Mouse (Mus musculus): Measurements from ENCODE around the gene Ltbp1.

The Ltbp1 gene

GRCm38 (mm10) chr17:75067314-75067713 lies 61.9 kb downstream of the Ltbp1 start:
- DNase-seq (ENCODE audit: low spot score) = peak; percentile 82

GRCm38 (mm10) chr17:75069232-75069631 lies 63.9 kb downstream of the Ltbp1 start:
- no peak for DNase-seq (ENCODE audit: low spot score)

GRCm38 (mm10) chr17:75071174-75071573 lies 65.8 kb downstream of the Ltbp1 start:
- DNase-seq (ENCODE audit: low spot score) = no peak

- DNase-seq (ENCODE audit: low spot score) = no peak
Observed at GRCm38 (mm10) chr17:75071749-75072148, 66.4 kb downstream of the Ltbp1 start.

GRCm38 (mm10) chr17:75073887-75074286 lies 68.5 kb downstream of the Ltbp1 start:
- no peak for DNase-seq (ENCODE audit: low spot score)

- DNase-seq (ENCODE audit: low spot score) = peak; percentile 60
Observed at GRCm38 (mm10) chr17:75074978-75075699, 69.8 kb downstream of the Ltbp1 start.

- DNase-seq (ENCODE audit: low spot score) = no peak
Observed at GRCm38 (mm10) chr17:75081401-75081800, 76.0 kb downstream of the Ltbp1 start.

- no peak for DNase-seq (ENCODE audit: low spot score)
Observed at GRCm38 (mm10) chr17:75082449-75082848, 77.1 kb downstream of the Ltbp1 start.

GRCm38 (mm10) chr17:75087296-75087941 lies 82.1 kb downstream of the Ltbp1 start:
- DNase-seq (ENCODE audit: low spot score) = peak; percentile 81

GRCm38 (mm10) chr17:75088232-75088631 lies 82.9 kb downstream of the Ltbp1 start:
- DNase-seq (ENCODE audit: low spot score) = no peak

- no peak for DNase-seq (ENCODE audit: low spot score)
Observed at GRCm38 (mm10) chr17:75088727-75089126, 83.4 kb downstream of the Ltbp1 start.

- no peak for DNase-seq (ENCODE audit: low spot score)
Observed at GRCm38 (mm10) chr17:75090556-75090955, 85.2 kb downstream of the Ltbp1 start.

GRCm38 (mm10) chr17:75093563-75093962 lies 88.2 kb downstream of the Ltbp1 start:
- DNase-seq (ENCODE audit: low spot score) = no peak

- no peak for DNase-seq (ENCODE audit: low spot score)
Observed at GRCm38 (mm10) chr17:75094591-75094990, 89.2 kb downstream of the Ltbp1 start.

GRCm38 (mm10) chr17:75096727-75097126 lies 91.4 kb downstream of the Ltbp1 start:
- no peak for DNase-seq (ENCODE audit: low spot score)

GRCm38 (mm10) chr17:75097367-75097766 lies 92.0 kb downstream of the Ltbp1 start:
- DNase-seq (ENCODE audit: low spot score) = peak; percentile 47

GRCm38 (mm10) chr17:75101215-75101614 lies 95.8 kb downstream of the Ltbp1 start:
- no peak for DNase-seq (ENCODE audit: low spot score)

GRCm38 (mm10) chr17:75101994-75102393 lies 96.6 kb downstream of the Ltbp1 start:
- no peak for DNase-seq (ENCODE audit: low spot score)

GRCm38 (mm10) chr17:75107412-75107811 lies 102.0 kb downstream of the Ltbp1 start:
- no peak for DNase-seq (ENCODE audit: low spot score)

- DNase-seq (ENCODE audit: low spot score) = no peak
Observed at GRCm38 (mm10) chr17:75107879-75108278, 102.5 kb downstream of the Ltbp1 start.

- no peak for DNase-seq (ENCODE audit: low spot score)
Observed at GRCm38 (mm10) chr17:75109081-75109716, 103.8 kb downstream of the Ltbp1 start.

GRCm38 (mm10) chr17:75110252-75111205 lies 105.2 kb downstream of the Ltbp1 start:
- DNase-seq (ENCODE audit: low spot score) = no peak
